Mouse (Mus musculus) layer of hippocampus, adult 11-12 months (tissue): ENCODE measurements around the gene Hprt.

Experiments
- DNase-seq: peaks from one replicate; pipeline ENCODE4 v3.0.0; 2022; ENCODE audit warnings: low spot score

Hprt gene

GRCm38 (mm10) chrX:53041006-53041405 lies 53.1 kb downstream of the Hprt start:
- DNase-seq = no peak

DNA sequence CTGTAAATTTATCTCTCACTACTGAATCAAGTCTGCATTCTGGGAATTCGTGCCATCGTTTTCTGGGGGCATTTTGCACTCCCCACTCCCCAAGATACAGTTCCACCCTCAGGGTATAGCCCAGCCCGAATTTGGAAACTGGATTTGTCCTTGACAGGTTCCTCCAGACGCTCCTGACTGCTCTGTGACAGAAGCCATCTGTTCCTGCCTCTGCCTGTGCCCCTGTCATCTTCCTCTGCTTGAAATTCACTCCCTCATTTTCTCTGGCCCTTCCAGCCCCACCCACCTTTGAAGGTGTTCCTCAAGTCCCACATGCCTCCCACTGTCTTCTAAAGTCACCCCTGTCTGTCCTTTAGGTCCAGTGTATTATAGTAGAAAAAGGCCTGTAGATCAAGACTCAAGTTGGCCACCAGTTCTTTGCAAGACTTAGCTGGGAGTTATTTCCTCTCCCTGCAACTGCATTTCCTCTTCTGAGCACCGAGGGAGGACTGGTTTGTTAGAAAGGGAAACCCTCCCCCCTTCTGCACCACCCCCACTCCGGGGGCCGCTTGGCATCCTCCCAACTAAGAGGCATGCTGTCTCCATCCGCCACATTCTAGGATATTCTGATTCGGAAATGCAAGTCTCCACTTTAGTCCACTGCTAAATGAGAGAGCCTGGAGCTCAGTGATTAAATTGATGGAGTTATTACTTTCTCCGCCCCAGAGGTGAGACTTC lies 57.4 kb downstream of the Hprt start:
- DNase-seq = no peak

GRCm38 (mm10) chrX:53046033-53046432 lies 58.1 kb downstream of the Hprt start:
- no peak for DNase-seq

DNA sequence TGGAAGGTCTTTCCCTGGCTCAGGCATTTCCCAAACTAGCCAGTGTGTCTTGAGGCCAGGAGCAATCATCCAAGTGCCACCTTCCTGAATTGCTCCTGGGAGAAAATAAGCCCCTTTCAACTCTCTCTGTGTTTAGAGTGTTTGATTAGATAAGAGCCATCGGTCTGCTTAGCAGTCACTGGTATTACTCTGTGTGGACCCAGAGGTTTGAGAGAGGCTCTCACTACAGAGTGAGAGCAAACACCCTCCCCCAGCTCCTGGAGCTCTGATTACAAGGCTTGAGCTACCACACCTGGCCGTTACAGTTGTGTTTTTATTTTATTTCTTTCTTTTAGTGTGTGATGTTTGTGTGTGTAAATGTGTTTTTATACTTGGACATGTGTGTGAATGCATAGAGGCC lies 59.0 kb downstream of the Hprt start:
- DNase-seq = no peak

GRCm38 (mm10) chrX:53049196-53049595 lies 61.3 kb downstream of the Hprt start:
- DNase-seq = no peak

- DNase-seq = no peak
Observed at GRCm38 (mm10) chrX:53050353-53050752, 62.4 kb downstream of the Hprt start.

DNA sequence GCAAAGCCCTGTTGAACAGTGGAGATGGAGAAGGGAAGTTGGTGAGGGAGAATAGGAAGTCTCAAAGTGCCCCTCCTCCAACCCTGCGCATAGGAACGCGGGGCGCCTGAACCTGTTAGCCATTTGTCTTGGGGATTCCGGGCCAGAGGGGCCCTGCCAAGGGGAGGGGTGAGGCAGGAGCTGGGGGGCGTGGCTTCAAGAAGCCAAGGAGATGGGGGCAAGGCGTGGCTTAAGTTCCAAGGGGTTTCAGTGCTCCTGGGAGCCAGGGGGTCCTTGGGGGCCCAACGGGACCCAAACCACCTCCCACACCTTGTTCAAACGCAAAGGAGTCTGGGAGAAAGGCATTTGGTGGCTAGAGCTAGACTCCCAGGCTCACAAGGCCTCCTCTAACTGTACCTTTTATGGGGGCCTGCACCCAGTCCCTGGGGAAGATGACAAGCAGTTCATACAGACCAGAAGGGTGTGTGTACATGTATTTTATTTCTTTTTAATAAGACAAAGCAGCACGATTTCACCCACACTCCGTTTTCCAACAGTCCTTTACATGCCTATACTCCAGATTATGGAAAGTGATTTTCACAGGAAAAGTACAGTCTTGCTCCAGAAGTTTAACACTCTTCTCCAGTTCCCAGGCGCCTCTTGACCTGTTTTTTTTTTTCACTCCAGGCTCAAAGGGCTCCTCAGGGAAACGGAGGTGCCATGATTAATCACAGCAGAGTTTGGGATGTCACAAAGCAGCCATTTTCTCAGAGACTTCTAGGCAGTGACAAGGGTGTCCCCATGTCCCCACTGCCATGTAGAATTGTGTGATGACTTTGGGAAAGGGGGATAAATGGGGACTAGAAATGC lies 64.9 kb downstream of the Hprt start:
- DNase-seq = no peak

DNA sequence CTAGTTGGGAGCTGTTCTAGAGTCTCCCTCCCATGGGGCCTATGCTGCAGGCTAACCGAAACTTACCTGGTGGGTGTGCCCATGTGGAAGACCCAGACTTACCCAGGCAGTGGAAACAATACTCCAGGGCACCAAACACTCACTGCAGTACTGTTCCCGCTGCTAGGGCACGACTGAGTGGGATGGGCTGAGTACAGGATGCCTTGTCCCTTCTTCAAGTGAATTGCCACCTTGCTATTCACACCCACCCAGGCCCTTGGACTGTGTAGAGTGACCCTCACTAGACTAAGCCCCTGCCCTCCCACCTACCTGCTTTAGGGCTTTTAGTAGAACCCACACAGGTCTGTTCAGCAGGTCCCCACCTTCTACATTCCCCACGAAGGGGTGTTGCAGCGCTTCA lies 65.9 kb downstream of the Hprt start:
- no peak for DNase-seq

DNA sequence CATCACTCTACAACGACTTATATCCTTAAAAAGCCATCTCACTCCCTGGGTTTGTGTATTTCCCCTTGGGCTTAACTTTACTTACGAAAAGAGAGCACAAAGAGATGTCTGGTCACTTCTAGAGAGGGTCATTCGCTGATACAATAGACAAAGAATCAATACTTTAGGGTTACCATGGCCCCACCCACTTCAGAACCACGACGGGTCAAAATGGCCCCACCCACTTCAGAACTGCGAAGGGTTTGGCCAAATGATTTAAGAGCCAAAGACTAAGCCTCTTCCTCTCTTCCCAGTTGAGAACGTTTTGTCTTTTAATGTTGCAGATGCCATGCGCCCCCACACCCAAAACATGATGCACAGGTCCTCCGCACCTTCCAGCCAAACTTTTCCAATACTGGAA lies 67.8 kb downstream of the Hprt start:
- DNase-seq = no peak

DNA sequence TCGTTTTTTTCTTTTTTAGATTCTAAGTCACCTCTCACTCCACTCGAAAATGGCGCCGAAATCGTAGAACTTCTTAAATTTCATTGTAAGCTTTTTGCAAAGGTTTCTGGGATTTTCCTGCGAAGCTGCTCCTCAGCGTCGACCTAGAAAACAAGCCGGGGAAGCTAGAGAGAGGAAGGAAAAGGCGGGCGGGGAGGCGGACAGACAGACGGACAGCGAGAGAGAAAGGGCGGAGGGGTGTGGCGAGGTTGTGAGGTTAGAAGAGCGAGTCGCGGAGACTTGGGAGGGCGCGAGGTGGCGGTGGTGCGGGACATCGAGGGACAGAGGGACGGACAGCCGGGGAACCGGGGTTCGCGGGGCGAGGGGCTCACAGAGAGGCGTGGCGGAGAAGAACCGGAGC lies 68.7 kb downstream of the Hprt start:
- DNase-seq = no peak

GRCm38 (mm10) chrX:53057054-53057759 lies 69.3 kb downstream of the Hprt start:
- peak; percentile 55 for DNase-seq

GRCm38 (mm10) chrX:53057760-53058090 lies 69.8 kb downstream of the Hprt start:
- no peak for DNase-seq

DNA sequence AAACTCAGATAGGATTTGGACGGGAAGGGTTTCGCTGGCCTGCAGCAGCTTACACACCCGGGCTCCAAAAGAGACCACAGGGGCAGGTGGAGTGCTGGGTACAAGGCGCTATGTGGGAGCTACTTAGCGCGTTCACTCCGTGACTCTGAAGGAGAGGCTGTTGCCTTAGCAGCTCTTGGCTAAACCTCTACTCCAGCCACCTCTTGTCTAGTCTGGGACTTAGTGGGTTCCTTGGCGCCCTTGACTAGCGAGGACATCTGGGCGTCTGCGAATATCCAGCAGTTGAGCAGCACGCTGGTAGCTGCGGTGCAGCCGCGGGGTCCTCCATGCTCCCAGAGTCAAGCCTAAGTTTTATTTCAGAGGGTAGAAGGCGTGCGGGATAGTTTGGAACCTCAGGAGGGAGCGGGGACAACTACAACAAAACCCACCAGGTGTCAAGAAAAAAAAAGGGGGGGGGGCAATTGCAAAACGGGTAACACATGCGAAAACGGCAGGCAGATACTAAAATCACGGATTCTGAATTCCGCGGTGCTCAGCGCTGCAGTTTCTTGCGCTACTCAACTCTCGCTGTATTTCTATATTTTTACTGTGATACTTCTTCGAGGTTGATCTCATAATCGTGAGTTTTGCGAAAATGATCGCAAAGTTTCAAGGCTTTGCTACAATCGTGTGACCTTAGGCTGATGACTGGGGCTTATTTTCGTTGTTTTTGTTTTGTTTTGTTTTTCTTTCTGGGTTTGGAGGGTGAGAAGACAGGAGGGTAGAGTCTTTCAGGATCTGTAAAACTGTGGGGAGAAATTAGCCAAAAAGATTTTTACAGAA lies 70.7 kb downstream of the Hprt start:
- no peak for DNase-seq

DNA sequence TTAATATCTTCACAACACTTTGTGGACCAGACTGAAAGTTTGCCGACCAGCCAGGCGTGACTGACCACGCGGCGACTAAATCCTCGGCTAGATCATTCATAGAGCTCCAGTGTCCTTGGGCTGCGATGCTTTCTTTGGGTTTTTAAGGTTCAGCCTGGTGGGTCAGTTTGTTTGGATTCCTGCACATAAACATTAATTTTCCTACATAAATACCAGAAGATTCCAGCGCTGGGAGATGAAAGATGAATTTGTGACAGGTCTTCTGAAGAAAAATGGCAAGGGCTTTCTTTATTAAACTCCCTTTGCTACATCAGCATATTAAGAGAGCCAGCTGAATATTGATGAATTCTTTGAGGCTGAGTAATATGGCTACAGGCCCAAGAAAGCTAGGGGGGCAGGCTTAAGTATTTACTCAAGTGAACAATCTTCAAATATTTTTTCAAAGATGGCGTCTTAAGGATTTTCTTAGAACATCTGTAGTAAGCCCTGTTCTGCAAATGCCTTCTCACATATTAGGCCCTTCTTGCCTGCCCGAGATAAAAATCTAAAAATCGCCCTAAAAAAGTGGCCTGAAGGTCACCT lies 71.6 kb downstream of the Hprt start:
- DNase-seq = no peak

- no peak for DNase-seq
Observed at GRCm38 (mm10) chrX:53064406-53064805, 76.5 kb downstream of the Hprt start.
